8 mouse cellular contexts compared by ENCODE assay signal in genomic region chr6:48601271-48602079, GRCm38 (mm10). TPM values are rescaled to one million over a fixed set of nuclear protein-coding genes. Genes with fewer than 3 reads are reported as not detected.
DNase-seq lines count a peak whose midpoint lies in the region; ATAC-seq lines count a peak whose summit lies in the region.

Gene Zfp775 (plus strand): TSS chr6:48602063.

- peak; percentile 97 for ATAC-seq in inflammation-experienced regulatory T-cells, adult 6 months
- peak; percentile 98 for ATAC-seq in megakaryocyte progenitor cell, adult 5-6 weeks (replicated peaks; ENCODE audit: poor library complexity)

- DNase-seq in adrenal gland, adult 18-20 months (ENCODE audit: low spot score in 2 of 2) = peak; percentile 92 to 93
- peak; percentile 97 for DNase-seq in embryo, embryonic 10.5 days (ENCODE audit: low spot score)
- peak; percentile 99 for DNase-seq in gastrocnemius, postnatal 14 days
- peak; percentile 94 to 98 for DNase-seq in left cerebral cortex, postnatal 10 days (ENCODE audit: extremely low spot score in 1 of 2, low spot score in 2 of 2)
- DNase-seq in right cerebral cortex, postnatal 10 days (ENCODE audit: low spot score in 2 of 2) = peak; percentile 98
- peak; percentile 96 for DNase-seq in urinary bladder, postnatal 14 days (ENCODE audit: low spot score)

- intact Hi-C loops in gastrocnemius, postnatal 14 days (cut with DNase I; ENCODE audit: low total_unique reads) = no loop called here
- intact Hi-C loops in left cerebral cortex, postnatal 10 days (cut with DNase I) = no loop called here

RNA-seq across cellular contexts. Expression of gene Zfp775, which starts in this region (rescaled TPM):
- 1 to 10 TPM; 8.2 to 9.4 TPM for total RNA-seq in adrenal gland, adult 18-20 months (2021)
- 1 to 10 TPM; 5.2 to 5.5 TPM for total RNA-seq in gastrocnemius, postnatal 14 days (2021)
- polyA plus RNA-seq in inflammation-experienced regulatory T-cells, adult 6 months (2017; shearing (Covaris generic)) = 1 to 10 TPM; 4.5 to 7.7 (median 7.3) TPM
- 1 to 10 TPM; 5.8 to 6.8 TPM for total RNA-seq in left cerebral cortex, postnatal 10 days (2021)
- total RNA-seq in megakaryocyte progenitor cell, adult 5-6 weeks (2015) = 0.78 and 0.96 TPM in 2 replicates
- 1.00 and 2.0 TPM in 2 replicates for total RNA-seq in megakaryocyte progenitor cell, adult 5-6 weeks (2017)

Comparison
In these comparisons a context has a peak if more than half of its experiments do, and no peak if none do; other contexts are left out.
1. Peak in every context shown above with its lines: DNase-seq and ATAC-seq.